14 mouse cellular contexts compared by ENCODE assay signal in the genomic region with DNA sequence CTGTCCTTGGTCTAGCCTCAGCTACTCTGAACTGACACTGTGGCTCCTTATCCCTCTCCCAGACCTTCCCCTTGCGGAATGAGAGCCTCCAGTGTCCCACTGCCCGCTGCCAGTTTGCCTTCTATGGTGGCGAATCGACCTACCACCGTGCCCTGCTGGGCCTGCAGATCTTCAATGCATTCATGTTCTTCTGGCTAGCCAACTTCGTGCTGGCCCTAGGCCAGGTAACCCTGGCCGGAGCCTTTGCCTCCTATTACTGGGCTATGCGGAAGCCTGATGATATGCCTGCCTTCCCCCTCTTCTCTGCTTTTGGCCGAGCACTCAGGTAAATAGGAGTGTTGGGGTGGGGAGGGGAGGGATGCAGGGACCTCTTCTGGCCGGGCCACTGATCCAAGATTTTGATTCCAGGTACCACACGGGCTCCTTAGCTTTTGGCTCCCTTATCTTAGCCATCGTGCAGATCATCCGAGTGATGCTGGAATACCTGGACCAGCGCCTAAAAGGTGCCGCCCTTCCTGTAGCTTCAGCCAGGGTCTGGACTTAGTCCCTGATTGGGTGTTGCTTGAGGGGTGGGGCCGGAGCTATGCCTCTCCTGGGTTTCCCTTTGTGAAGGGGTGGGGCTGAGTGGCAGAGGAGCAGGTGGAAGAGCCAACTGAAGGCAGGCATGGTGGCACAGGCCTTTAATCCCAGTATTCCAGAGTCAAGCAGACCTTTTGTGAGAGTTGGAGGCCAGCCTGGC. TPM values are rescaled to one million over a fixed set of nuclear protein-coding genes. Genes with fewer than 3 reads are reported as not detected.
DNase-seq lines count a peak whose midpoint lies in the region; TF ChIP-seq lines count a peak whose summit lies in the region.
"Had no signal": no experiment of that assay in that cellular context is flagged by ENCODE, and none has a peak within 500 bp of the region (broad histone marks: within the 10 kb centered on the region; RNA-seq: fewer than 3 reads in every experiment).

No protein-coding gene starts in this region.

- no peak overlapping the region for H3K27ac ChIP-seq in heart, adult 2 months
- no peak overlapping the region for H3K27ac ChIP-seq in layer of hippocampus, adult 2 months
- H3K27ac ChIP-seq: heart, embryonic 15.5 days; left cerebral cortex, adult 2 months had no signal

- no peaks in the 10 kb centered on the region for H3K4me1 ChIP-seq in heart, adult 2 months (ENCODE audit: control insufficient read depth, insufficient read depth, low read length)
- H3K4me1 ChIP-seq: heart, embryonic 15.5 days had no signal

- peak; percentile 57 to 59 for DNase-seq in heart, adult 2 months
- DNase-seq in heart, adult 9 months (ENCODE audit: low spot score in 2 of 2), result no peak
- peak; percentile 44 for DNase-seq in ovary, postnatal 36 days (ENCODE audit: low spot score)
- DNase-seq in ovary, adult 18-20 months (ENCODE audit: low spot score), result no peak
- peak; percentile 87 to 89 for DNase-seq in cerebellum, postnatal 14 days
- DNase-seq in layer of hippocampus, adult 2 months (ENCODE audit: low spot score in 2 of 2), result no peak
- no peak for DNase-seq in spleen, postnatal 14 days (ENCODE audit: low spot score in 2 of 2)
- DNase-seq in spleen, postnatal 36 days (ENCODE audit: low spot score in 2 of 2), result no peak
- DNase-seq: adrenal gland, postnatal 25 days; right cerebral cortex, postnatal 4 days; thymus, adult 2 months had no signal

- 51% methylated on average over 16 of the region's 16 CpGs for WGBS in heart, adult 2 months

- no peaks in the 10 kb centered on the region for H3K79me2 ChIP-seq in heart, adult 2 months (replicated peaks; ENCODE audit: control insufficient read depth, insufficient read depth, low read length)

- intact Hi-C loops in heart, adult 2 months (cut with DNase I), result no loop called here

- H3K36me3 ChIP-seq in heart, adult 2 months (ENCODE audit: control insufficient read depth, insufficient read depth, low read length), result no peaks in the 10 kb centered on the region

- TF ChIP-seq EP300 in heart, adult 2 months (IDR thresholded peaks at IDR 0.05; ENCODE audit: insufficient read depth, low read depth, low read length), result no peak

- H3K9ac ChIP-seq in heart, adult 2 months (ENCODE audit: low read depth, low read length), result no peak overlapping the region
- H3K9ac ChIP-seq: heart, embryonic 15.5 days had no signal

- TF ChIP-seq CTCF in heart, adult 2 months (IDR thresholded peaks at IDR 0.05), result no peak
- no peak for TF ChIP-seq CTCF in layer of hippocampus, adult 2 months (conservative IDR thresholded peaks at IDR 0.05)

- no peaks in the 10 kb centered on the region for H3K27me3 ChIP-seq in heart, adult 2 months (ENCODE audit: control insufficient read depth, insufficient read depth, low read length)
- H3K27me3 ChIP-seq: heart, embryonic 15.5 days; megakaryocyte, embryonic 14.5 days had no signal

- no peak overlapping the region for H3K4me3 ChIP-seq in heart, adult 2 months
- no peak overlapping the region for H3K4me3 ChIP-seq in layer of hippocampus, adult 2 months
- H3K4me3 ChIP-seq: heart, embryonic 15.5 days; left cerebral cortex, adult 2 months; megakaryocyte, embryonic 14.5 days had no signal

- TF ChIP-seq POLR2A in heart, adult 2 months (IDR thresholded peaks at IDR 0.05; ENCODE audit: insufficient read depth, low read depth, low read length), result no peak

RNA-seq across cellular contexts. Expression of gene Ilf3, which starts 20.9 kb away (rescaled TPM):
- 10 to 100 TPM; 27.7 to 29.0 TPM for total RNA-seq in heart, adult 2 months (2021)
- 22.6 and 29.0 TPM in 2 replicates for polyA plus RNA-seq in heart, adult 2 months (2012; rRNA removed)
- total RNA-seq in layer of hippocampus, adult 2 months (2021), result 100 to 1,000 TPM; 106 to 108 TPM

RNA-seq across cellular contexts. Expression of gene Slc44a2, which starts 26.3 kb away (rescaled TPM):
- total RNA-seq in heart, adult 2 months (2021), result 10 to 100 TPM; 77.0 to 89.5 TPM
- 86.8 and 148 TPM in 2 replicates for polyA plus RNA-seq in heart, adult 2 months (2012; rRNA removed)
- 10 to 100 TPM; 50.7 to 52.6 TPM for total RNA-seq in layer of hippocampus, adult 2 months (2021)

RNA-seq across cellular contexts. Expression of gene Ap1m2, which starts 34.7 kb away (rescaled TPM):
- total RNA-seq in heart, adult 2 months (2021), result not detected
- polyA plus RNA-seq in heart, adult 2 months (2012; rRNA removed), result 1.0 TPM in 1 of 2 replicates, not detected in the other
- under 1 TPM; 0.41 to 0.76 TPM for total RNA-seq in layer of hippocampus, adult 2 months (2021)
- total RNA-seq: adrenal gland, postnatal 25 days had no signal

RNA-seq across cellular contexts. Expression of gene Cdkn2d, which starts 55.6 kb away (rescaled TPM):
- 10 to 100 TPM; 11.3 to 15.0 TPM for total RNA-seq in heart, adult 2 months (2021)
- polyA plus RNA-seq in heart, adult 2 months (2012; rRNA removed), result 25.0 and 32.9 TPM in 2 replicates
- 10 to 100 TPM; 53.7 to 54.4 TPM for total RNA-seq in layer of hippocampus, adult 2 months (2021)

RNA-seq across cellular contexts. Expression of gene Kri1, which starts 59.0 kb away (rescaled TPM):
- total RNA-seq in heart, adult 2 months (2021), result 10 to 100 TPM; 16.3 to 16.8 TPM
- polyA plus RNA-seq in heart, adult 2 months (2012; rRNA removed), result 10.5 and 12.8 TPM in 2 replicates
- total RNA-seq in layer of hippocampus, adult 2 months (2021), result 10 to 100 TPM; 45.1 to 46.6 TPM

Comparison
In these comparisons a context has a peak if more than half of its experiments do, and no peak if none do; other contexts are left out.
1. DNase-seq: peak in heart, adult 2 months (2 of 2), ovary, postnatal 36 days (single experiment) and cerebellum, postnatal 14 days (2 of 2); none in heart, adult 9 months (0 of 2), ovary, adult 18-20 months (single experiment), layer of hippocampus, adult 2 months (0 of 2), spleen, postnatal 14 days (0 of 2) and spleen, postnatal 36 days (0 of 2).